Mouse (Mus musculus): ENCODE results near the gene Gm10226. TPM values are rescaled to one million over a fixed set of nuclear protein-coding genes. Genes with fewer than 3 reads are reported as not detected.

Gene Gm10226
- polyA plus RNA-seq, 1 experiment from 2014 or later, result 2.6 TPM

GRCm38 (mm10) chr17:21733049-21733448, 41.4 kb downstream of the Gm10226 start:
- WGBS, result 76% methylated on average over 4 of the region's 4 CpGs
- Histone ChIP-seq H3K9ac (ENCODE audit: low read depth, low read length) (0 out of 2 replicates have a peak overlapping the region, but pooled peaks have one; percentile 63), H3K4me2 (replicated peaks; ENCODE audit: low read depth) (peak overlapping the region; percentile 64), H3K36me3 (ENCODE audit: control insufficient read depth, insufficient read depth) (no peaks in the 10 kb centered on the region), H3K4me3 (ENCODE audit: low read depth, low read length) (peak overlapping the region; percentile 64), H3K27me3 (replicated peaks; ENCODE audit: control insufficient read depth, insufficient read depth, low read length) (no peaks in the 10 kb centered on the region), H3K9me3 (ENCODE audit: control insufficient read depth) (no peaks in the 10 kb centered on the region), H3K27ac (ENCODE audit: low read depth, low read length) (0 out of 2 replicates have a peak overlapping the region, but pooled peaks have one; percentile 15), H3K4me1 (replicated peaks; ENCODE audit: control insufficient read depth, insufficient read depth, low read length) (no peaks in the 10 kb centered on the region)
- TF ChIP-seq CTCF (IDR thresholded peaks at IDR 0.05; ENCODE audit: low read depth), result no peak
- no peak for ATAC-seq

DNA sequence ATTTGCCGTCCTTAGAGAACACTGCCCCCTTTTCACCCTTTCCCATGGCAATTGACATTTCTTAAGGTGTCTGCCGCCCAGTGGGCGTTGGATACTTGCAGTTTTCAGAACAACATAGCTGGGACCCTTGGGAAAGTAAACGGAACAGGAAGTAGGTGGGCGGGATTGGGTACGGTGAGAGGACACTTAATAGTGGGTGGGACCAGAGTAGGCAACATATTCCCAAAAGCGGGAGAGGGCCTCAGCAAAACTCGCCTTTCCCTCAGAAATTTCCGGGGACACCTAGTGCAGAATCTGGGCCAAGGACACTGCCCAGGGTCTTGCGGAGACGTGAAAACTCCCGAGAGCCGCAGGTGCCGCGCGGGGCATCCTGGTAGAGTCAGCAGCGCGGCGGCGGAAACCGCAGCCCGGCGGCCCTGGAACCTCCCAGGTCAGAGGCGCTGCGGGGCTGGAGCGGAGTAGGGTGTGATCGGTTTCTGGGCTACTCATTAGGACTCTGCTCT, 41.9 kb downstream of the Gm10226 start:
- TF ChIP-seq CTCF (IDR thresholded peaks at IDR 0.05; ENCODE audit: low read depth), result peak; percentile 57
- H3K27ac ChIP-seq (ENCODE audit: low read depth, low read length), result 0 out of 2 replicates have a peak overlapping the region, but pooled peaks have one; percentile 15
- ATAC-seq, result peak; percentile 89
- H3K36me3 ChIP-seq (ENCODE audit: control insufficient read depth, insufficient read depth), result no peaks in the 10 kb centered on the region
- H3K4me3 ChIP-seq (ENCODE audit: low read depth, low read length), result peak overlapping the region; percentile 64
- no peaks in the 10 kb centered on the region for H3K4me1 ChIP-seq (replicated peaks; ENCODE audit: control insufficient read depth, insufficient read depth, low read length)
- no peaks in the 10 kb centered on the region for H3K27me3 ChIP-seq (replicated peaks; ENCODE audit: control insufficient read depth, insufficient read depth, low read length)
- under 1% methylated on average over 27 of the region's 27 CpGs for whole genome bisulfite sequencing
- peak overlapping the region; percentile 63; the same call in 1 of the 2 replicates for H3K9ac ChIP-seq (ENCODE audit: low read depth, low read length)
- H3K9me3 ChIP-seq (ENCODE audit: control insufficient read depth), result no peaks in the 10 kb centered on the region
- H3K4me2 ChIP-seq (replicated peaks; ENCODE audit: low read depth), result peak overlapping the region; percentile 64

Other genes starting within 250 kb of the Gm10226 start
- gene Zfp51, start 241.5 kb upstream of the Gm10226 start, polyA plus RNA-seq (2015; fragmentation: Nextera tagmentation; extraction: Ambion mirVana), result 7.8 and 8.3 TPM in 2 replicates
- gene Zfp53, start 202.9 kb upstream of the Gm10226 start, polyA plus RNA-seq (2015; fragmentation: Nextera tagmentation; extraction: Ambion mirVana), result 5.8 and 5.9 TPM in 2 replicates
- gene Zfp52, start 156.3 kb upstream of the Gm10226 start, polyA plus RNA-seq (2015; fragmentation: Nextera tagmentation; extraction: Ambion mirVana), result 2.7 and 3.5 TPM in 2 replicates
- gene Zfp948, start 124.9 kb upstream of the Gm10226 start, polyA plus RNA-seq (2015; fragmentation: Nextera tagmentation; extraction: Ambion mirVana), result 13.7 and 15.1 TPM in 2 replicates
- 1.9 and 2.0 TPM in 2 replicates for gene Zfp983, start 41.2 kb upstream of the Gm10226 start, polyA plus RNA-seq (2015; fragmentation: Nextera tagmentation; extraction: Ambion mirVana)
- gene Zfp760, start 15.9 kb downstream of the Gm10226 start, polyA plus RNA-seq (2015; fragmentation: Nextera tagmentation; extraction: Ambion mirVana), result 2.3 and 2.5 TPM in 2 replicates
- 2.0 and 2.3 TPM in 2 replicates for gene Zfp229, start 38.9 kb downstream of the Gm10226 start, polyA plus RNA-seq (2015; fragmentation: Nextera tagmentation; extraction: Ambion mirVana)
- gene Zfp820, start 153.9 kb downstream of the Gm10226 start, polyA plus RNA-seq (2015; fragmentation: Nextera tagmentation; extraction: Ambion mirVana), result 5.5 and 5.7 TPM in 2 replicates
- gene Zfp995, start 218.1 kb downstream of the Gm10226 start, polyA plus RNA-seq (2015; fragmentation: Nextera tagmentation; extraction: Ambion mirVana), result 11.0 and 14.9 TPM in 2 replicates

Data from intestine, postnatal 0 days (tissue).